Mouse (Mus musculus) megakaryocyte progenitor cell, adult 5-6 weeks (primary cell): ENCODE data around the gene Cyp46a1. TPM values are rescaled to one million over a fixed set of nuclear protein-coding genes. Genes with fewer than 3 reads are reported as not detected.

Experiments used
- ATAC-seq: replicated peaks from 2 replicates; pipeline ENCODE4 v1.8.0; 2016; ENCODE audit warnings: mild to moderate bottlenecking, moderate TSS enrichment, inconsistent platforms; ENCODE audit not compliant: poor library complexity
- total RNA-seq, 2 experiments: library from RNA; stranded (forward) in 1 of 2; stranded (reverse) in 1 of 2; fragments of 157-497, 149-512 nt in 1 of 2; fragments of 200-1000 nt in 1 of 2; gene quantifications; 2 replicates each; pipeline versions ENCODE4 v1.2.3 to v1.2.4; 2015 to 2017

Cyp46a1 gene
- total RNA-seq (2015) (0.10 and 0.51 TPM in 2 replicates), total RNA-seq (2017) (not detected in 2 replicates)

DNA sequence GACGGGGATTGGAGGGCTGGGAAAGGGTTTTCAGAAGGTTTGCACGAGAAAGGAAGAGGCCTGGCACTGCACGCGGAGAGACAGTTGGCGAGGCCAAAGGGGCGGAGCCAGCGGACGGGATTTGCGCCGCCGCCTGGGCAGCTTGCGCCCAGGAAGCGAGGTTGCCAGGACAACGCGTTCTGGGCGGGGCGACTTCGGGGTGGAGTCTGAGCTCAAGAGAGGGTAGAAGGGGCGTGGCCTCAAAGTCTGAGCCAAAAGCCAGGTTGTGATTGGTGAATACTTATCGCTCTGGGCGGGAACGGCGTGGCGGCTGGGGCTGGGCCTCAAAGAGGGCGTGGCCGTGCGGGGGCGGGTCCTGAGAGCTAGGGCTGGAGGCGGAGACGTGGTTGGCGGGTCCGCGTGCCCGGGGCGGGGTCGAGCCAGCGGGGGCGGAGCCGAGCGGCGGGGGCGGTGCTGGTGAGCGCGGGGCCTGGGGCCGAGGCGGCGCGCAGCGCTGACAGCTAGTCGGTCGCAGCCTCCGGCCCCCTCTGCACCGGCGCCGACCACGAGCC lies at the start of gene Cyp46a1:
Gene Cyp46a1 (plus strand): TSS at position 487 of the 551 bp plus-strand sequence.
- peak; percentile 85 for ATAC-seq

DNA sequence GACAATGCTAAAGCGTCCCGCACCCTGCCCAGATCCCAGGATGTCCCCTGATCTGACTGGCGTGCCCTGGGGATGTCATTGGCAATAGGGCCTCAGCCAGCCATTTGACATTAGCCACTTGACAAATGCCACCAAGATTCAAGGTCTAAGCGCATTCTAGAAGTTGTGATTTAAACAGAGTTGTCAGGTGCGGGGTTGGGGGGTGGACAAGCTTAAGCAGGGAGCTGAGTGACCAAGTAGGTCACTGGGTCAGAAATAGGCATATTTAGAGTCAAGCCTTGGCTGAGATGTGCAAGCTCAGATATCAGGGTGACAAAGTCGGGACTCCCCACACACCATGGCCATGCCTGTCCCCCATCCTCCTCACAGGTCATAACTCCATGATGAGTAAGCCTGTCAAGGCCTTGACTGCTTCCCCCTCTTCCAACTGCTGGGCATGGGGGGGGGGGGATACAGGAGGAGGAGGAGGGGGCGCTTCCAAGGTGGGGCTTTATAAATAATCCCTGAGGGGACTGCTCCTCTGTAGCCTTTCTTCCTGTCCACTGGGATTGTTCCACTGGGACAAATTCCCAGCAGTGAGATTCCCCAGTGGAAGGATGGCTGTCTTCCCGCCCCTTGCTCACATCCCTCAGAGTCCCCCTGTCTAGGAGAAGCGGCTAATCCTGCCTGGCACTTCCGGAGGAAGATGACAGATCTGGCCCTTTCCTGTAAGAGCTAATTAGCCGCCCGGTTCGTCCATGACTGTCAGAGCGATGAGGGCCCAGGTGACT lies 49.5 kb upstream of the Cyp46a1 start:
- no peak for ATAC-seq

DNA sequence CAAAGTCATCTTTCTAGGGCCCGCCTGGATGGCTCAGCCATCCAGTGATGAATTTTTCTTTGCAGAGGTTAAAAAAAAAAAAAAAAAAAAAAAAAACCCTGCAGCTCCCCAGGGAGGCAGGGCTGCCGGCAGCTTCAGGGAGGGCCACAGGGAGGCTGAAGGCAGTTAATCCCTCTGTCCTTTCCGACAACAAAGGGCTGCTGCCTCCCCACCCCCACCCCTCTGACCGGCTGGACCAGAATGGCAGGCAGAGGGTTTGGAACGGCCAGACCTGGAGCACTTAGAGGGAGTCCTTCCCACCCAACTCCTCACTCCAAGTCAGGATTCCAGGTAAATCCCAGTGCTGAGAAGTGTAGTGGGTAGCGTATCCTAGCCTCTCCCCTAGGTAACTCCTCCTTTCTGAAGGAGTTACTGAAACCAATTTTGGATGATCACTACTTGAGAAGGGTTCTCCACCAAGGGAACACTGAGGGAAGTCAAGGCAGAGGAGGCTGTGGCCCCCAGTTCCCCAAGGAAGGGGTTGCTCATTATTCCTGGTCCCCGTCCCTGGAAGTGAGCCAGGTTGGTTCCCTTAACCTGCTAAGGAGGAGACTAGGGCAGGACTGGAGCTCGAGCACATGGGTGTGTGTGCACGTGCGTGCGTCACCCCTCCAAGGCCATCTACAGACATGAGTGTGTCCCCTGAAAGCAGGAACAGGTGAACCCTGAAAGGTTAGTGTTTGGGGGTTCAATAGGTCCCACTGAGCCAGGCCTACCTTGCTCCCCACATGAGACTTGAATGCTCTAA lies 48.8 kb upstream of the Cyp46a1 start:
- no peak for ATAC-seq

DNA sequence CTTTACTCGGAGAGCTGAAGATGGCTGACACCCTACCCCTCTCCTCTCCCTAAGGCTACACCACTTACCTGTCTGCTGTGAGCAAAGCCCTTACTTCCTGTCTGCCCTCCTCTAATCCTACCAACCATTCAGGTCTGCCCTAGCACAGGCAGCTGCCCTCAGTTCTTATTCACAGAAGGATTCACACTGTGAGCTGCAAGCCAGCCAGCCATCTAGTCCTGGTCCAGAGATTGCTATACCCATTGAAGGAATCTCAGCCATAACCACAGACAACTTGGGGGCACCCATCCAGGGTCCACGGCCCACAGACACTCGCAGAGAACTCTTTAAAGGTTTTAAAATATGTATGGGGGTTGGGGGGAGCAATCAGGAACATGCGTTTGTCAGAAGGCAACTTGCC lies 47.8 kb upstream of the Cyp46a1 start:
- ATAC-seq: no peak

DNA sequence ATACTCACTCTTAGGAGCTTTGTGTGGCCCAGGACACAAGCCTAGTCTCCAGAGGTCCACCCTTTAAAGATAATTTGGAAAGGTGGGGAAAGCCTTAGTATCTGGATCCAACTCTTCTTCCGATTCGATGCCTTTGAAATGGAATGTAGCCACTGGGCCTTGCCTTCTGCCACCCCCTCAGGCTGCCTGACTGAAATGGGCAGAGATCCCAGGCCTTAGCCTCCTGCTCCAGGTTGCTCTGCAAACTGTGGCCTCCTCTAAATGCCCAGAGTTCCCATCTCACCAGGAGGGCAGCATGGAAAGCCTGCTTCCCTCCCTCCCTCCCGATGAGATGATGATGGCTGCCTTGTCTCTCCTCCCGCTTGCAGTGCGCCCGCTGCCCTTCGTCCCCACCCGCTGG lies 47.2 kb upstream of the Cyp46a1 start:
- no peak for ATAC-seq

DNA sequence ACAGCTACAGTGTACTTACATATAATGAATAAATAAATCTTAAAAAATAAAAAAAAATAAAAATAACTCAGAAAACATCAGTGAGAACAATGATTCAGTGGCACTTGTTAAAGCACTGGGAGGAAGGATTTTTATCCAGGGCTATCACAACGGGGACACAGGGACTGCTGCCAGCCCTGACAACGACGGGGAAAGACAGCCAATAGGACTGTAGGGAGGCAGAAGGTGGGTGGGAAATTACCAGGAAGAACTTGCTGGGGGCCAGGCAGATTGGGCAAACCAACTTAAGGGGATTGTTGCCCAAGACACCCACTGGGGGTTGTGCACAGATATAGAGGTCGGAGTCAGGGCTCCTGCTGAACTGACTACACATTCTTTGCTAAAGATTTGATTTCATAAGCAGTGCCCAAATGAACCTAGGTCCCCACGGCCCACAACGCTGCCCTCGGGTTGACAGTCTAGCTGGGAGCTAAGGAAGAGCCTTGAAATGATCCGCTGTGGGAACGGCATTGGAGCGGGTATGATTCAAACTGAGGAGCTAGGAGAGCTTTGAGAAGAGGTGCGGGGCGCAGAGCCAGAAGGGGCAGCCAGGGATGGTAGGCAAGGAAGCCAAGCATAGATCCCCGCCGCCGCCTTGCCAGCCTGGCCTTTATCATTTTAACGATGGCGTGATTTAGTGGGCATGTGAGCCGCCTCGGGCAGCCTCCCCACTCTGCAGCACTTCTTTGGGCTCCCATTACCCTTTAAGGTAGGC lies 45.9 kb upstream of the Cyp46a1 start:
- ATAC-seq: no peak

DNA sequence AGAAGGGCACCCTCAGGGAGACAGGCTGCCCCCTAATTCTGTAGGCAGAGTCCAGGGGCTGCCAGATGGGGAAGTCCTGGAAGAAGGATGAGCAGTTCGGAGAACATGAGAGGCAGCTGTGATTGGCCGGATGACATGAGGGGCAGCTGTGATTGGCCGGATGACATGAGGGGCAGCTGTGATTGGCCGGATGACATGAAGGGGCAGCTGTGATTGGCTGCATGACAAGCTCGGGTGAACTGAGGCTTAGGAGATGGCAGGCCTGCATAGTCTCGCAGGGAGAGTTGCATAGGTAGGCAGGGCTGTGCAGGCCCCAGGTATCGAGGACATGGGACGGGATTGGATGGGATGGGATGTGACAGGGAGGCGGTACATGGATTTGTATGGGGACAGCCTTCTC lies 41.8 kb upstream of the Cyp46a1 start:
- peak; percentile 69 for ATAC-seq

DNA sequence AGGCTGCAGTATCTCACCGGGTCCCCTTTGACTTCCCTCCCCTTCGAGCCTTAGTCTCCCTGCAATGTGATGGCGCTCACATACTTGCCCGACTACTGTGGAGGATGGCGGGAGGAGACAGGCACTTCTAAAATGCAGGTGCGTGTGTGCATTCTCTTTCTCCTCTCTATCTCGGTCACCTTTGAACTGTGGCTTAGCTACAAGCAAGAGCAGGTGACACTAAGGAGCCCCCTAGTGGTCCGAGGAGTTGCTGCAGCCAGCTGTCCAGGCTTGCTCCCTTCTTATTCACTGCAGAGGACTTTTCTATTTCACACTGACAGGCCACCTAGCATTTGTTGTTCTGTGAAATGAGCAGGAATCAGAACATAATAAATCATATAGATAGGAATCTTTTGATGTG lies 41.2 kb upstream of the Cyp46a1 start:
- peak; percentile 88 for ATAC-seq

DNA sequence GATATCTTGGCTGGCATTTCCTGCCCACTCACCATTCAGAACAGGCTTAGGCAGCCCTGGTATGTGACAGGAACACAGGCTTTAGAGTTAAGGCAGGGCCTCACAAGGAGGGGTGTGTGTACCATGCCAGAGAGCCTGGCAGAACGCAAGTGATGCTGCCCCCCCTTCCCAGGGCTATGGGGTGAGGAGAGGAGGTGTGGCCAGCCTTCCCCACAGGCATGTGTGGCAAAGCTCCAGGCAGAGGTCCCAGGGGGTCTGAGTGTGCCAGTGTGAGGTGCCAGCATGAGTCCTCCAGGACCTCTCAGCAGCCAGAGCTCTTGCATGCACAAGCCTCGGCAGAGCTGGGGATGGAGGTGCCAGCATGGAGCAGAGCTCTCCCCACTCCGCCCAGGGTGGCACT lies 39.6 kb upstream of the Cyp46a1 start:
- ATAC-seq: no peak

DNA sequence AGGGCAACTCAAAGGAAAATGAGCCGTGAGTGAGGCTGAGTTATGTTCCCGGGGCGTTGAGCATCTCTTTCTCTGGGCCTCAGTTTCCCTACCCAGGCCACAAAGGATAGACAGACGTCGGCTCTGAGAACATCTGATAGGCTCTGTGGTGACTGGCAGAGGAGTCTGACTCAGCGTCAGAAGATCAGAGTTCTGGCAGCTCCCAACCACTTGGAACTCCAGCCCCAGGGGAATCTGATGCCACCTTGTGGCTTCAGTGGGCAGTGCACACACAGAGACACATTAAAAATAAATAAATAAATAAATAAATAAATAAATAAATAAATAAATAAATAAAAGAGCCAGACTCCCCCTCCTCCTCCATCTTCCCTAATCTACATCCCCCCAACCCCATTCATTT lies 37.1 kb upstream of the Cyp46a1 start:
- ATAC-seq: peak; percentile 53; the same call in 1 of the 2 replicates

DNA sequence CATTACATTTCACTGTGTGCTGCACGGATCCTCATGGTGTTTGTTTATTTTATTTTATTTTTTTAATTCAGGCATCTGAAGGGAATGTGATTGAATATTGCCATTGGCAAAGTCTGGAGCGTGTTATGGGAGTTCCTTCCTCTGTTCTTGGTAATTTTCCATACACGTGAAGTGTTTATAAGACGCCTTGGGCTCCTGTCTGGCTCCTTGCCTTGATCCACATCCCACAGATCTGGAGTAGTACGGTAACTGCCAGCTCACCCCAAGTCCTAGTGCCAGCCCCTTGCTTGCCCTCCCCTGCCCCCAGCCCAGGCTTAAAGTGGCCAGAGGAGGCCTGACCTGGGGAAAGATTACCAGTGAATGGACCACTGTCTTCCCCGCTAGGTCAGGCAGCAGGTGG lies 33.2 kb upstream of the Cyp46a1 start:
- ATAC-seq: no peak

DNA sequence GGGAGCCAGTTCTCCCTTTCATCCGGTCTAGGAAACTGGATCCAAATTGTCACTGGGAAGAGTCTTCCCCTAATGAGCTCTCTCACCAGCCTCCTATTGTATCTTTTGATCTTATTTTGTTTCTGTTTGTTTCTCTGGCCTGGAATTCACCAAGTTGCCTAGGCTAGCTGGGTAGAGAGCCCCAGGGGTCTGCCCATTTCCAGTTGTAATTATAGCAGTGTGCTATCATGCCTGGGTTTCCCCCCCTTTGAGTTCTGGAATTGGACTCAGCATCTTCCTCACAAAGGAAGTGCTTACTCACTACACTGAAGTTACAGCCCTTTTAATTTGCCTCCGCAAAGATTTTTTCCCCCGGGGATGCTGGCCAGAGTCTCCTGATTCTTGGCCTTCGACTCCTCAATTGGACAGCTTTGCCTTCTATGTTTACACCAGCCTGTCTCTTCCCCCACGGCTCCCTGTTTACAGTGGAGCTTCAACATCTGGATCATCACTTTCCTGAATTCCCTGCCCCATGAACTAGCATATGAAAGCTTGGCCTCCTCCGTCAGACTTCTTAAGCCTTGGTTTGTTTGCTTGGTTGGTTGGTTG lies 30.3 kb upstream of the Cyp46a1 start:
- no peak for ATAC-seq

DNA sequence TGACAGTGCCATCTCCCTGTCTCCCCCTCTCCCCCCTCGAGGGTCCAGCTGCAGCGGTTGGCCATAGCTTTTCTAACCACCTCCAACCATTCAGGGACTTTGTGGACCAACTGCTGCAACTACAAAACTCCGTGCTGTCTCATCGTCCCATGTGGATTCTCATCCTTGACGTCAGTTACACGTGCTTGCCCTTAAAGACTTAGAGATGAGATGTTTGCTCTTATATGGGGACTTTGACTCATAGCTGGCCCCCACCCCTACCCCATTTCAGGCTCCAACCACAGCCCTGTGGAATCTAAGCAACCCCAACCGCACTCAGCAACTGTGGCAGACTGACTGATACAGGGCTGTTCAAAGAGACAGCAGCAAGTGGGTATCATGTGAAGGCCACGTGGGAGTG lies 29.0 kb upstream of the Cyp46a1 start:
- ATAC-seq: no peak

DNA sequence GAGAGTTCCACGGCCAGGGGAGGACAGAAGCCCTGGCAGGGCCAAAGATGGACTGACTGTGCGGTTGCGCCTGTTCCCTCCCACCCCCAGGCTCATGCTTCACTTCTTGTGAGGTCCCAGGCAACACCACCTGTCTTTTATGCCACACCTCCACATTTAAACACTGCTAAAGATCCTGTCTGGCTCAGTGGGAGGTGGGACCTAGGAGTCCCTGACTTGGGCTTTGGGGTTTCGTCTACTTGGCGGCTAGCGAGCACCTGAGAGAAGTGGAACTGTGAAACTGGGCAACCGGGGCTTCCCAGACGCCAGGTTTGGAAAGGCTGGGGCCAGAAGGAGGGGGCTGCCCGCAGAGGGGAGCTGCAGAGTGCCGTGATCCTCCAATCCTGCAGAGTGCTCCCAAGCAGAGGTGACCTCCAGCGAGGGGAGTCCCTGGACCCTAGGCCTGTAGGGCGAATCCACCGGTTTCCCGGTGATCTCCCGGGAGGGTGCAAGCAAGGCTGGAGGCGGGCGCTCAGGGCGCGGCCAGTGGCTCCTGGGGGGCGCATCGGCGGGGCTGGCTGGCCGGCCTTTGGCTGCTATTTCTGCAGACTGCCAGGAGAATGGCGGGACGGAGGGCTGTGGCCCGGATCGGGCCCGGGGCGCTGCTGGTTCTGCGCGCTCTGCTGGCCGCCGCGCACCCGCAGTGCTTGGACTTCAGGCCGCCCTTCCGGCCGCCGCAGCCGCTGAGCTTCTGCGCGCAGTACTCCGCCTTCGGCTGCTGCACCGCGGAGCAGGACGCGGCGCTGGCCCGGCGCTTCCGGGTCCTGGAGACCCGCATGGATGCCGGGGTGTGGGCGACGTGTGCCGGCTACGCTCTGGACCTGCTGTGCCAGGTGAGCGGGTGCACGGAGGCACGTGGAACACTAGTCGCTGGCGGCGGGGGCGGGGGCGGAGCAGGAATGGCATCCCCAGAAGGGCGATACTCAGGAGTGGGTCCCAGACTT lies 28.1 kb upstream of the Cyp46a1 start, which contains the start of gene Hhipl1:
Gene Hhipl1 (plus strand): TSS at position 459 of the 983 bp plus-strand sequence.
- no peak for ATAC-seq

DNA sequence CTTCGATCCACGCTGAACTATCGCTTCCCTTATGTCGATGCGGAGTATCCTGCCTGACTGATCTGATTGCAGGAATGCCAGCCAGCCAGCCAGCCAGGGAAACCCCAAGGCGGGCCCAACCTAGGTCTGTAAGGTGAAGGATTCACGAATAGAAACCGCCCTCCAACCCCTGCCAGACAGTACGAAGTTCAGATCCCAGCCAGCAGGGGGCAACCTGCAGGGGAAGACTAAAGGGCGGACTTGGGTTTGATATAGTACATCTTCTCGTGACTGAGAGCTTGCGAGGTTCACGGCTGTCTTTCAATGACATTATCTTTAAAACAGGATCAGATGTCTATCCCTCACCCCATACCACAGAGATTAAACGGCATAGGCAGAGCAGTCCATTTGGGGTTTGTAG lies 26.6 kb upstream of the Cyp46a1 start:
- peak; percentile 64 for ATAC-seq

DNA sequence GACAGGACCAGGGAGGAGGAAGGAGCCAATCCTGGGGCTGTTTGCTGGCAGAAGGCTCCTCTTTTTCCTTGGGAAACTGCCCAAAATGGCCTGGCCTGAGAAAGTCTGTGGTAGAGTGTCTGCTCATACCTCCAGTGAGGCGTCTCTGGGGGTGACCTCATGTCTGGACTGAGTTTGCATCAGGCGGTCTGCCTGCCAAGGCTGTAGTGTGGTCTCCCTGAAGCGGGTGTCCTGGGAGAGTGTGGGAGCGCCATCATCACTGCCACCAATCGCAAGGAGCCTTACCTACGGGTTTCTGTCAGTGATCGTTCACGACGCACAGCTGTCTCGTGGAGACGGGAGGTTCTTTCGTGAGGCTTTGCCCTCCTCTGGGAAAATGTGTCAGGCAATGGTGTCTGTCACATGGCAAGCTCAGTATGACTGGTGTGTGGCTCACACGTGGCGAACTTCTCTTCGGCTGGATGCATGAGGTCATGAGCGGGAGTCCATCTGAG lies 25.8 kb upstream of the Cyp46a1 start:
- ATAC-seq: no peak

DNA sequence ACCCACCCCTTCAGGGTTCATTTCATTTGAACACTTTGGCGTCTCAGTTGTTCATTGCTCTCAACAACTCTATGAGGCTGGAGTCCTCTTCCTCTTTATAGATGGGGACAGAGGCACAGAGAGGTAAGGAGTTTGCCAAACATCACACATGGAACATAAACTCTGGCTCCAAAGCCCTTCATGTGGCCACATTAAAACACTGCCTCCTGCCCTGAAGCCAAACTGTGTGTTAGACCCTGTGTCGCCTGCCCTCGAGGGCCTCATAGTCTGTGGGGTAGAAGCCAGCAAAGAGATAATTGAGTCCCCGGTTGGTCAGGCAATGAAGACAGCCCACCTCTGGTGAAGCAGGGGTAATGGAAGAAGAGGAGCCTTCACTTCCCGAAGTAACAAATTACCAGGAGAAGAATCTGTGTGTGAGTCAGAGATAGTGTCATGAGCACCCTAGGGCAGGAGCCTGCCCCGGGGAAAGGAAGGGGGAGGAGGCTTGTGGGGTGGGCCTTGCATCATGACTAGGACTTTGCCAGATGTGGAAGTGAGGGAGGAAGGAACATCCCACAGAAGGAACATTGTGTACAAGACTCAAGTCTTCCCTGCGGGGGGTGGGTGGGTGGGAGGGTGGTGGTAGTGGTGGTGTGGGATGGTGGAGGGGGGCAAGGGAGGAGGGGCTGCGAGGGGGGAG lies 24.9 kb upstream of the Cyp46a1 start:
- peak; percentile 87 for ATAC-seq

DNA sequence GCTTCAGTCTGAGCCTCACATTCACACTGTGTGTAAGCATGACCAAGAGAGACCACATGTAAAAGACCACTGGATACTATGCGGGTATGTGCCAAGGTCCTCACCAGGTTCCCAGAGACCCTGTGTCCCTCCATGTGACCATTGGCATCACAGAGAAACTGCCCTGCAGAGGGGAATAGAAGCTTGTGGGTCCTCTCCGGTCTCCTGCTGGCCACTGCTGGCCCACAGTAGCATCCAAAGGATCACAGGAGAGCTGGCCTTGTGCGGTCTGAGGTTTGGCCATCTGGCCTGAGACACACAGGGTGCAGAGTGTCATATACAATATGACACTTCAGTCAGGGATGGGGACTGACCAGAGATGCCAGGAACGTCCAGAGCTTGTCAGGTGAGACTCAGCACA lies 24.1 kb upstream of the Cyp46a1 start:
- no peak for ATAC-seq
